Mouse (Mus musculus) cerebellum, adult 2 months (tissue): ENCODE data around the gene AU018091. TPM values are rescaled to one million over a fixed set of nuclear protein-coding genes. Genes with fewer than 3 reads are reported as not detected.

Source experiments
- DNase-seq, 2 experiments: peaks; one replicate each; pipeline ENCODE4 v3.0.0; 2021
- H3K27ac ChIP-seq: fragments of 200-500 bp; 2 replicates; pipeline ENCODE4 v1.5.1; 2012; ENCODE audit warnings: low read length, control low read depth, inconsistent platforms; ENCODE audit not compliant: insufficient read depth
- H3K27me3 ChIP-seq: fragments of 200-500 bp; 2 replicates; pipeline ENCODE4 v1.6.1; 2012; ENCODE audit warnings: inconsistent platforms, mild to moderate bottlenecking, low read length, moderate library complexity; ENCODE audit not compliant: control insufficient read depth, insufficient read depth
- H3K4me1 ChIP-seq: fragments of 200-500 bp; 2 replicates; pipeline ENCODE4 v1.6.1; 2011; ENCODE audit warnings: low read length; ENCODE audit not compliant: control insufficient read depth, insufficient read depth
- H3K4me3 ChIP-seq: fragments of 200-500 bp; replicated peaks from 2 replicates; pipeline ENCODE3; 2011; ENCODE audit warnings: mild to moderate bottlenecking, low read depth, low read length, control low read depth; ENCODE audit not compliant: insufficient read depth
- CTCF ChIP-seq: fragments of 200-500 bp; IDR thresholded peaks from 2 replicates; pipeline ENCODE4 v1.5.1; 2011; ENCODE audit warnings: low read depth, mild to moderate bottlenecking, control low read depth, low read length, moderate library complexity, borderline replicate concordance; ENCODE audit not compliant: insufficient read depth
- POLR2A ChIP-seq: fragments of 200-500 bp; IDR thresholded peaks from 2 replicates; pipeline ENCODE4 v1.6.1; 2011; ENCODE audit warnings: low read length, control low read depth, borderline replicate concordance; ENCODE audit not compliant: insufficient read depth
- WGBS: fragments of 180-500 bp; shearing (Covaris S2); methylation state at CpG from one replicate; pipeline ENCODE4 v1.1.7; 2018; 5-methylcytosine and 5-hydroxymethylcytosine counted together
- polyA plus RNA-seq: library from polyadenylated mRNA; depleted of rRNA; stranded (reverse); fragments of >200 nt; gene quantifications from 2 replicates; pipeline ENCODE4 v1.2.3, GENCODE M21; 2012; rRNA removed

AU018091 gene
- not detected in 2 replicates for polyA plus RNA-seq

GRCm38 (mm10) chr7:3168925-3169324 is at the start of gene AU018091:
Gene AU018091 (minus strand): TSS chr7:3169203.
- DNase-seq = no peak
- 78% methylated on average over 3 of the region's 3 CpGs for WGBS
- Histone ChIP-seq H3K4me1 (no peaks in the 10 kb centered on the region), H3K27me3 (no peaks in the 10 kb centered on the region), H3K27ac (no peak within 1 kb of the TSS), H3K4me3 (no peak within 1 kb of the TSS)
- TF ChIP-seq POLR2A (no peak), CTCF (no peak)

- H3K27me3 ChIP-seq = no peaks in the 10 kb centered on the region; the same call in 1 of the 2 replicates
- no peak for DNase-seq
- WGBS = 32% methylated on average over 10 of the region's 10 CpGs
- H3K27ac ChIP-seq = no peak overlapping the region
- TF ChIP-seq CTCF (no peak), POLR2A (no peak)
- H3K4me3 ChIP-seq = no peak overlapping the region
- H3K4me1 ChIP-seq = no peaks in the 10 kb centered on the region
Observed at GRCm38 (mm10) chr7:3217546-3218056, 48.6 kb upstream of the AU018091 start.

GRCm38 (mm10) chr7:3216331-3216730 is 47.3 kb upstream of the AU018091 start:
- WGBS = 71% methylated on average over 3 of the region's 3 CpGs
- H3K4me1 ChIP-seq = no peaks in the 10 kb centered on the region
- no peak overlapping the region for H3K4me3 ChIP-seq

GRCm38 (mm10) chr7:3213557-3213956 is 44.6 kb upstream of the AU018091 start:
- Histone ChIP-seq H3K4me3 (no peak overlapping the region), H3K27ac (no peak overlapping the region), H3K4me1 (no peaks in the 10 kb centered on the region), H3K27me3 (no peaks in the 10 kb centered on the region; the same call in 1 of the 2 replicates)
- WGBS = 21% methylated on average over 3 of the region's 3 CpGs
- DNase-seq = no peak
- no peak for TF ChIP-seq CTCF
- no peak for TF ChIP-seq POLR2A

More at GRCm38 (mm10) chr7:3216331-3216730, 47.3 kb upstream of the AU018091 start:
- DNase-seq = no peak
- H3K27me3 ChIP-seq = no peaks in the 10 kb centered on the region; the same call in 1 of the 2 replicates
- TF ChIP-seq CTCF (no peak), POLR2A (no peak)
- H3K27ac ChIP-seq = no peak overlapping the region

GRCm38 (mm10) chr7:3213156-3213555 is 44.2 kb upstream of the AU018091 start:
- TF ChIP-seq POLR2A (no peak), CTCF (no peak)
- Histone ChIP-seq H3K27me3 (no peaks in the 10 kb centered on the region; the same call in 1 of the 2 replicates), H3K4me1 (no peaks in the 10 kb centered on the region), H3K27ac (no peak overlapping the region), H3K4me3 (no peak overlapping the region)
- DNase-seq = no peak
- 45% methylated on average over 1 of the region's 1 CpGs for WGBS

- Histone ChIP-seq H3K4me1 (no peaks in the 10 kb centered on the region), H3K4me3 (no peak overlapping the region), H3K27me3 (no peaks in the 10 kb centered on the region), H3K27ac (no peak overlapping the region)
- WGBS = 52% methylated on average over 12 of the region's 12 CpGs
- DNase-seq = no peak
- TF ChIP-seq CTCF = no peak
- no peak for TF ChIP-seq POLR2A
Observed at GRCm38 (mm10) chr7:3212002-3212790, 43.2 kb upstream of the AU018091 start.

GRCm38 (mm10) chr7:3211518-3211917 is 42.5 kb upstream of the AU018091 start:
- no peak for DNase-seq
- no peaks in the 10 kb centered on the region for H3K4me1 ChIP-seq
- H3K4me3 ChIP-seq = no peak overlapping the region
- no peaks in the 10 kb centered on the region for H3K27me3 ChIP-seq
- TF ChIP-seq CTCF = no peak
- TF ChIP-seq POLR2A = no peak
- H3K27ac ChIP-seq = no peak overlapping the region
- 77% methylated on average over 8 of the region's 8 CpGs for WGBS

GRCm38 (mm10) chr7:3210605-3211004 is 41.6 kb upstream of the AU018091 start:
- H3K27me3 ChIP-seq = no peaks in the 10 kb centered on the region
- TF ChIP-seq POLR2A (no peak), CTCF (no peak)
- DNase-seq = no peak
- 52% methylated on average over 6 of the region's 6 CpGs for WGBS
- no peaks in the 10 kb centered on the region for H3K4me1 ChIP-seq
- H3K4me3 ChIP-seq = no peak overlapping the region
- H3K27ac ChIP-seq = no peak overlapping the region
